Mouse (Mus musculus) midbrain, embryonic 10.5 days (tissue): Measurements from ENCODE around the gene Nav3. TPM values are rescaled to one million over a fixed set of nuclear protein-coding genes. Genes with fewer than 3 reads are reported as not detected.
A peak's percentile ranks its signal among the peaks of the same experiment; 100 is the strongest.

ENCODE experiments used
- DNase-seq: peaks from one replicate; pipeline ENCODE4 v3.0.0-alpha.2; 2017; ENCODE audit warnings: low spot score
- H3K27ac ChIP-seq: fragments of 300-500 bp; sonication (generic); replicated peaks from 2 replicates; pipeline ENCODE4 v1.5.1; 2016; ENCODE audit warnings: mild to moderate bottlenecking
- H3K27me3 ChIP-seq: fragments of 300-500 bp; sonication (generic); 2 replicates; pipeline ENCODE4 v1.6.1; 2016; ENCODE audit warnings: low read depth, mild to moderate bottlenecking; ENCODE audit not compliant: poor library complexity, severe bottlenecking
- H3K36me3 ChIP-seq: fragments of 300-500 bp; sonication (generic); 2 replicates; pipeline ENCODE4 v1.6.1; 2016; ENCODE audit warnings: mild to moderate bottlenecking, moderate library complexity
- H3K4me1 ChIP-seq: fragments of 300-500 bp; sonication (generic); 2 replicates; pipeline ENCODE4 v1.6.1; 2016
- H3K4me3 ChIP-seq: fragments of 300-500 bp; sonication (generic); 2 replicates; pipeline ENCODE4 v1.5.1; 2016; ENCODE audit warnings: mild to moderate bottlenecking, moderate library complexity
- H3K9me3 ChIP-seq: fragments of 300-500 bp; sonication (generic); replicated peaks from 2 replicates; pipeline ENCODE4 v1.6.1; 2016; ENCODE audit warnings: mild to moderate bottlenecking
- WGBS: fragments of 180-500 bp; shearing (Covaris S2); methylation state at CpG from one replicate; pipeline ENCODE4 v1.1.7; 2016; 5-methylcytosine and 5-hydroxymethylcytosine counted together
- polyA plus RNA-seq: library from polyadenylated mRNA; unstranded; fragments of >200 nt; fragmentation: Nextera tagmentation; extraction: Ambion mirVana; gene quantifications from 2 replicates; pipeline ENCODE4 v1.2.1, GENCODE M21; 2016

Nav3 gene
- polyA plus RNA-seq, 1 experiment from 2014 or later: 3.4 TPM

GRCm38 (mm10) chr10:109793491-109793890 is 662.5 kb downstream of the Nav3 start:
- no peak for DNase-seq
- no peaks in the 10 kb centered on the region for H3K27me3 ChIP-seq
- no peaks in the 10 kb centered on the region for H3K4me1 ChIP-seq
- H3K36me3 ChIP-seq: no peaks in the 10 kb centered on the region
- no peak overlapping the region for H3K27ac ChIP-seq
- 90% methylated on average over 4 of the region's 4 CpGs for WGBS
- no peaks in the 10 kb centered on the region for H3K9me3 ChIP-seq
- H3K4me3 ChIP-seq: no peak overlapping the region

GRCm38 (mm10) chr10:109788728-109789127 is 667.3 kb downstream of the Nav3 start:
- WGBS: 90% methylated on average over 2 of the region's 2 CpGs
- Histone ChIP-seq H3K9me3 (no peaks in the 10 kb centered on the region), H3K36me3 (no peaks in the 10 kb centered on the region), H3K27ac (no peak overlapping the region), H3K4me1 (no peaks in the 10 kb centered on the region), H3K4me3 (no peak overlapping the region), H3K27me3 (no peaks in the 10 kb centered on the region)
- DNase-seq: no peak

GRCm38 (mm10) chr10:109779109-109779508 is 676.9 kb downstream of the Nav3 start:
- Histone ChIP-seq H3K9me3 (no peaks in the 10 kb centered on the region), H3K4me1 (no peaks in the 10 kb centered on the region), H3K27me3 (no peaks in the 10 kb centered on the region), H3K27ac (no peak overlapping the region), H3K4me3 (no peak overlapping the region), H3K36me3 (no peaks in the 10 kb centered on the region)
- DNase-seq: no peak
- 93% methylated on average over 4 of the region's 4 CpGs for WGBS

- no peak for DNase-seq
- Histone ChIP-seq H3K27me3 (no peaks in the 10 kb centered on the region), H3K4me1 (no peaks in the 10 kb centered on the region), H3K36me3 (no peaks in the 10 kb centered on the region), H3K27ac (no peak overlapping the region), H3K9me3 (no peaks in the 10 kb centered on the region), H3K4me3 (no peak overlapping the region)
- WGBS: 92% methylated on average over 8 of the region's 8 CpGs
Observed at GRCm38 (mm10) chr10:109769092-109769491, 686.9 kb downstream of the Nav3 start.

DNA sequence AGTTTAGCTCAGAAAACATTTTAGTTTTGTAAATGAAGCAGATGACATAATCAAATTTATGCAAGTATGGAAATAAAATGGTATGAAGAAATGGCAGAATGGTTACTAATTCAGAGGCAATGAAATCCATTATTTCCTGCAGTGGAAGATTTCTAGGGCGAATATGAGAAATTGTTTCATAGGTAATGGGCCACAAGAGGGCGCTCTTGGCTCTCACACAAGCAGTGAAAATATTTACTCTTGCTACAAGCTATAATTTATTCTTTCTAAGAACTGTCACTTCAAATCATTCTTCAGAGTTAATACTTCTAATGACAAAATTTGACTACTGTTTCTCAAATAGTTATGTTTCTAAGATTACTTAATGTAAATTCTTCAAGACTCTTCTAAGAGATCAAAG is 690.4 kb downstream of the Nav3 start:
- no peaks in the 10 kb centered on the region for H3K27me3 ChIP-seq
- H3K36me3 ChIP-seq: no peaks in the 10 kb centered on the region
- H3K27ac ChIP-seq: no peak overlapping the region
- H3K4me1 ChIP-seq: no peaks in the 10 kb centered on the region
- DNase-seq: peak; percentile 40
- WGBS: 4% methylated on average over 2 of the region's 2 CpGs
- no peaks in the 10 kb centered on the region for H3K9me3 ChIP-seq
- H3K4me3 ChIP-seq: no peak overlapping the region

DNA sequence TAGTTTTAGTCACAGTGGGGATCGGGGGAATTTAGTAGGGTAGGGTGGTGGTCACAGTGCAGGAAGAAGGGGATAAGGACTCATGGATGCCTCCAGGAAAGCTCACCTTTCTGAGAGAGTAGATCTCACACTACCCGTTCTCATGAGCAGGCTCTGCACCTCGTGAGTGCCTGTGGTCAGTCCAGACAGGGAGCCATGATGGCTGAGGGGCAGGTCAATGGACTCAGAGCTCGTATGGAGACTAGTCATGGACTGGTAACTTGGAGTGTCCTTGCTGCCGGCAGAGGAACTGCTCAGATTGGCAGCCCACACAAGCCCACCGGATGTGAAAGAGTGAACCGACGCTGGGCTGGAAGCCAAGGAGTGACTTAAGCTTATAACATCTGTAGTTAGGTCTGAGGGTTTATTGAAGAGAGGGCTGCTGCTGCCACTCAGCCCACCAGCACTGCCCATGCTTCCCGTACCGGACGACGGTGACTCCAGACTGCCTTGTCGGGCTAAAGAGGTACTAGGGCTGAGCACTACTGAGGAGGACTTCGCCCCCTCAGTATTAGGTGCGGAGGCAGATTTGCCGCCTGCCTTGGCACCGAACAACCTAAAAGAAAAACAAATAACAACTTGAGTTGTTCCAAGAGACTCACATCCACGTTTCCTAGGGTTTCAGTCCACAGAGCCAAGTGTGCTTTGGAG is 691.4 kb downstream of the Nav3 start:
- H3K36me3 ChIP-seq: no peaks in the 10 kb centered on the region
- H3K27me3 ChIP-seq: no peaks in the 10 kb centered on the region
- no peak overlapping the region for H3K27ac ChIP-seq
- H3K4me1 ChIP-seq: no peaks in the 10 kb centered on the region
- no peaks in the 10 kb centered on the region for H3K9me3 ChIP-seq
- DNase-seq: no peak
- H3K4me3 ChIP-seq: no peak overlapping the region
- 85% methylated on average over 18 of the region's 18 CpGs for WGBS

GRCm38 (mm10) chr10:109758921-109759600 is 696.9 kb downstream of the Nav3 start:
- no peak for DNase-seq
- no peaks in the 10 kb centered on the region for H3K27me3 ChIP-seq
- no peak overlapping the region for H3K27ac ChIP-seq
- no peak overlapping the region for H3K4me3 ChIP-seq
- no peaks in the 10 kb centered on the region for H3K36me3 ChIP-seq
- no peaks in the 10 kb centered on the region for H3K9me3 ChIP-seq
- 84% methylated on average over 17 of the region's 17 CpGs for WGBS
- H3K4me1 ChIP-seq: no peaks in the 10 kb centered on the region

- Histone ChIP-seq H3K27ac (no peak overlapping the region), H3K4me3 (no peak overlapping the region), H3K36me3 (0 out of 2 replicates have a peak, but pooled peaks cover 4% of the 10 kb centered on the region), H3K9me3 (peaks cover 6% of the 10 kb centered on the region; the same call in 1 of the 2 replicates), H3K4me1 (no peaks in the 10 kb centered on the region), H3K27me3 (no peaks in the 10 kb centered on the region)
- DNase-seq: no peak
- WGBS: 49% methylated on average over 3 of the region's 3 CpGs
Observed at GRCm38 (mm10) chr10:109746901-109747300, 709.1 kb downstream of the Nav3 start.

GRCm38 (mm10) chr10:109741664-109742063 is 714.3 kb downstream of the Nav3 start:
- Histone ChIP-seq H3K4me3 (no peak overlapping the region), H3K9me3 (peaks cover 6% of the 10 kb centered on the region; the same call in 1 of the 2 replicates), H3K36me3 (0 out of 2 replicates have a peak, but pooled peaks cover 4% of the 10 kb centered on the region), H3K4me1 (0 out of 2 replicates have a peak, but pooled peaks cover 5% of the 10 kb centered on the region), H3K27ac (no peak overlapping the region), H3K27me3 (no peaks in the 10 kb centered on the region)
- no peak for DNase-seq
- WGBS: 84% methylated on average over 2 of the region's 2 CpGs

- DNase-seq: no peak
- 43% methylated on average over 3 of the region's 3 CpGs for WGBS
Observed at GRCm38 (mm10) chr10:109740326-109740725, 715.7 kb downstream of the Nav3 start.

GRCm38 (mm10) chr10:109723646-109724045 is 732.4 kb downstream of the Nav3 start:
- WGBS: 51% methylated on average over 5 of the region's 5 CpGs
- no peak overlapping the region for H3K27ac ChIP-seq
- peaks cover 4% of the 10 kb centered on the region; the same call in 1 of the 2 replicates for H3K27me3 ChIP-seq

More at GRCm38 (mm10) chr10:109740326-109740725, 715.7 kb downstream of the Nav3 start:
- peaks cover 6% of the 10 kb centered on the region; the same call in 1 of the 2 replicates for H3K9me3 ChIP-seq
- no peaks in the 10 kb centered on the region for H3K27me3 ChIP-seq
- H3K36me3 ChIP-seq: 0 out of 2 replicates have a peak, but pooled peaks cover 4% of the 10 kb centered on the region
- no peak overlapping the region for H3K27ac ChIP-seq
- no peak overlapping the region for H3K4me3 ChIP-seq
- 0 out of 2 replicates have a peak, but pooled peaks cover 5% of the 10 kb centered on the region for H3K4me1 ChIP-seq

GRCm38 (mm10) chr10:109718808-109719207 is 737.2 kb downstream of the Nav3 start:
- Histone ChIP-seq H3K36me3 (no peaks in the 10 kb centered on the region), H3K27me3 (peaks cover 4% of the 10 kb centered on the region; the same call in 1 of the 2 replicates), H3K4me3 (no peak overlapping the region), H3K9me3 (no peaks in the 10 kb centered on the region), H3K4me1 (peaks cover 6% of the 10 kb centered on the region; the same call in 1 of the 2 replicates), H3K27ac (no peak overlapping the region)
- 88% methylated on average over 2 of the region's 2 CpGs for WGBS
- DNase-seq: no peak

More at GRCm38 (mm10) chr10:109723646-109724045, 732.4 kb downstream of the Nav3 start:
- H3K4me3 ChIP-seq: no peak overlapping the region
- H3K36me3 ChIP-seq: no peaks in the 10 kb centered on the region
- no peak for DNase-seq
- no peaks in the 10 kb centered on the region for H3K9me3 ChIP-seq
- H3K4me1 ChIP-seq: no peaks in the 10 kb centered on the region

DNA sequence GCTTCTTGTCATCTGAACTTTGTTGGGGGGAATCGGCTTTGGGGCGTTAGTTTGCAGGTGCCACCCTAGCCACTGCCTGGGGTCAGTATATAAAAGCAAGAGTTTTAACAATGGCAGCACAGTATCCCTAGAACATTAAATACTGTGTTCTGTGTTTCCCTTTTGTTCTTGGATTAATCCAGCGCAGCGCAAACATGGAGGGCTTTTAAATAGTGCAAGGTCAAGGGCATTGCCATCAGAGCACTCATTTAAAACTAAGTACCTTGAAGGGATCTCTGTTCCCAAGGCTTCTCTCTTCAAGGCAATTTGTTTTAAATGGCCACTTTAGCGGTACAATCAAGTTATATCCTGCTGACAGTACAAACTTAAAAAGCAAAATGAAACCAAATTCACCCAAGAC is 737.6 kb downstream of the Nav3 start:
- no peak for DNase-seq
- H3K4me1 ChIP-seq: peaks cover 6% of the 10 kb centered on the region; the same call in 1 of the 2 replicates
- H3K27me3 ChIP-seq: peaks cover 4% of the 10 kb centered on the region; the same call in 1 of the 2 replicates
- no peaks in the 10 kb centered on the region for H3K9me3 ChIP-seq
- H3K4me3 ChIP-seq: no peak overlapping the region
- no peaks in the 10 kb centered on the region for H3K36me3 ChIP-seq
- 81% methylated on average over 5 of the region's 5 CpGs for WGBS
- no peak overlapping the region for H3K27ac ChIP-seq
